ENCODE assay signal across 8 mouse cellular contexts in the genomic region with DNA sequence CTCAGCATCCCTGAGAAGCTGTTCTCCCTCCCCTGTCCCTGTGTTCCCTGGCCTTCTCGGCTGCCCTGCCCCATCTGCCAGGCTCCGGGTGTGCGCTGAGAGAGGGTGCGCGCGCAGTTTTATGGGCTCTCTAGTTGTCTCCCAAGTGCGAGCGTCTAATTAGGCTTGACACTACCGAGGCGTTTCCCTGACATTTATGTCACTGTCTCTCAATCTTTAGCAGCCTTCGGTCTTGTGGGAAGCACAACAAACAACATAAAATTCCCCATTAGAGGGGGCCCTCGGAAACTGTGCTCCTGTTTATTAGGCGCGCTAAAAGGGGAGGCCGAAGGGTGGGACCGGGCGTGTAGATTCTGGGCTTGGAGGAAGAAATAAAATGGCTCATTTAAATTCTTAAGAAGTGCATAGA.
DNase-seq lines count a peak whose midpoint lies in the region; ATAC-seq and TF ChIP-seq lines count a peak whose summit lies in the region.

No protein-coding gene starts in this region.

- TF ChIP-seq POLR2A in lung, adult 2 months (IDR thresholded peaks at IDR 0.05; ENCODE audit: borderline replicate concordance, extremely low read depth, low read depth, low read length), result no peak

- TF ChIP-seq CTCF in lung, adult 2 months (IDR thresholded peaks at IDR 0.05; ENCODE audit: insufficient read depth, low read length), result no peak
- no peak for TF ChIP-seq CTCF in heart, postnatal 0 days (IDR thresholded peaks at IDR 0.05; ENCODE audit: low read depth)

- no peaks in the 10 kb centered on the region for H3K36me3 ChIP-seq in lung, embryonic 16.5 days (ENCODE audit: control insufficient read depth, insufficient read depth, low read length)
- H3K36me3 ChIP-seq in embryonic facial prominence, embryonic 10.5 days (replicated peaks), result no peaks in the 10 kb centered on the region
- H3K36me3 ChIP-seq in heart, postnatal 0 days (replicated peaks; ENCODE audit: control insufficient read depth, insufficient read depth, low read length), result no peaks in the 10 kb centered on the region
- no peaks in the 10 kb centered on the region for H3K36me3 ChIP-seq in liver, embryonic 12.5 days

- no peak for TF ChIP-seq EP300 in heart, postnatal 0 days (IDR thresholded peaks at IDR 0.05; ENCODE audit: low read depth)

- no peaks in the 10 kb centered on the region for H3K9me3 ChIP-seq in lung, embryonic 16.5 days (ENCODE audit: control insufficient read depth, low read length)
- no peaks in the 10 kb centered on the region for H3K9me3 ChIP-seq in embryonic facial prominence, embryonic 10.5 days
- no peaks in the 10 kb centered on the region for H3K9me3 ChIP-seq in heart, postnatal 0 days (replicated peaks; ENCODE audit: control insufficient read depth, low read length)
- H3K9me3 ChIP-seq in liver, embryonic 12.5 days (replicated peaks), result no peaks in the 10 kb centered on the region

- no peaks in the 10 kb centered on the region for H3K4me1 ChIP-seq in lung, embryonic 16.5 days (replicated peaks; ENCODE audit: control insufficient read depth, insufficient read depth, low read length)
- no peaks in the 10 kb centered on the region for H3K4me1 ChIP-seq in lung, adult 2 months (ENCODE audit: control insufficient read depth, insufficient read depth, low read length)
- peaks cover 47% of the 10 kb centered on the region for H3K4me1 ChIP-seq in embryonic facial prominence, embryonic 10.5 days
- H3K4me1 ChIP-seq in heart, postnatal 0 days (ENCODE audit: control insufficient read depth, insufficient read depth), result 0 out of 2 replicates have a peak, but pooled peaks cover 6% of the 10 kb centered on the region
- H3K4me1 ChIP-seq in liver, embryonic 12.5 days, result peaks cover 17% of the 10 kb centered on the region

- no peaks in the 10 kb centered on the region for H3K27me3 ChIP-seq in lung, embryonic 16.5 days (ENCODE audit: control insufficient read depth, insufficient read depth, low read depth, low read length)
- H3K27me3 ChIP-seq in embryonic facial prominence, embryonic 10.5 days (replicated peaks; ENCODE audit: low read depth, poor library complexity, severe bottlenecking), result peaks cover 14% of the 10 kb centered on the region
- H3K27me3 ChIP-seq in heart, postnatal 0 days (ENCODE audit: control insufficient read depth, insufficient read depth, low read length), result no peaks in the 10 kb centered on the region
- peaks cover 21% of the 10 kb centered on the region; the same call in 1 of the 2 replicates for H3K27me3 ChIP-seq in liver, embryonic 12.5 days (replicated peaks)

- peak overlapping the region; percentile 42 for H3K4me3 ChIP-seq in lung, embryonic 16.5 days (ENCODE audit: low read length)
- H3K4me3 ChIP-seq in lung, adult 2 months (replicated peaks; ENCODE audit: extremely low read depth, low read depth, low read length), result no peak overlapping the region
- H3K4me3 ChIP-seq in embryonic facial prominence, embryonic 10.5 days, result peak overlapping the region; percentile 51
- peak overlapping the region; percentile 36 for H3K4me3 ChIP-seq in heart, postnatal 0 days (ENCODE audit: low read depth, low read length)
- peak overlapping the region; percentile 37 for H3K4me3 ChIP-seq in liver, embryonic 12.5 days

- no peak overlapping the region for H3K27ac ChIP-seq in lung, embryonic 16.5 days (ENCODE audit: low read length)
- peak overlapping the region; percentile 54; the same call in 1 of the 2 replicates for H3K27ac ChIP-seq in embryonic facial prominence, embryonic 10.5 days (replicated peaks)
- no peak overlapping the region for H3K27ac ChIP-seq in heart, postnatal 0 days (ENCODE audit: low read depth)
- no peak overlapping the region for H3K27ac ChIP-seq in liver, embryonic 12.5 days

- ATAC-seq in lung, embryonic 16.5 days (ENCODE audit: low read depth), result peak; percentile 70
- peak; percentile 68; the same call in 1 of the 2 replicates for ATAC-seq in heart, postnatal 0 days (ENCODE audit: insufficient read depth, low read depth)
- ATAC-seq in liver, embryonic 12.5 days, result peak; percentile 18; the same call in 1 of the 2 replicates

- DNase-seq in lung, adult 2 months, result no peak
- DNase-seq in embryonic facial prominence, embryonic 10.5 days (ENCODE audit: low spot score), result peak; percentile 81
- peak; percentile 16 for DNase-seq in heart, postnatal 0 days (ENCODE audit: low spot score)
- peak; percentile 88 for DNase-seq in retina, postnatal 1 day
- DNase-seq in left cerebral cortex, adult 11 months (ENCODE audit: low spot score), result no peak
- DNase-seq in right cerebral cortex, postnatal 25 days, result no peak

- H3K4me2 ChIP-seq in lung, embryonic 16.5 days (ENCODE audit: low read depth, low read length), result peak overlapping the region; percentile 71
- H3K4me2 ChIP-seq in heart, postnatal 0 days (ENCODE audit: low read depth, low read length), result peak overlapping the region; percentile 60
- peak overlapping the region; percentile 68 for H3K4me2 ChIP-seq in liver, embryonic 12.5 days

- WGBS in lung, embryonic 16.5 days, result 4% methylated on average over 17 of the region's 17 CpGs
- 16% methylated on average over 17 of the region's 17 CpGs for WGBS in lung, adult 2 months
- WGBS in embryonic facial prominence, embryonic 10.5 days, result under 1% methylated on average over 17 of the region's 17 CpGs
- WGBS in heart, postnatal 0 days, result 5% methylated on average over 17 of the region's 17 CpGs
- 7% methylated on average over 17 of the region's 17 CpGs for WGBS in liver, embryonic 12.5 days (ENCODE audit: insufficient replicate concordance)

- H3K9ac ChIP-seq in lung, embryonic 16.5 days (ENCODE audit: low read length), result peak overlapping the region; percentile 41
- H3K9ac ChIP-seq in heart, postnatal 0 days (replicated peaks; ENCODE audit: low read depth, low read length), result no peak overlapping the region; the same call in 1 of the 2 replicates
- no peak overlapping the region for H3K9ac ChIP-seq in liver, embryonic 12.5 days

Comparison
In these comparisons a context has a peak if more than half of its experiments do, and no peak if none do; other contexts are left out.
1. ATAC-seq: peak in every context shown above with its lines; median percentile 70 in lung, embryonic 16.5 days; 68 in heart, postnatal 0 days; 18 in liver, embryonic 12.5 days.
2. DNase-seq: peak in embryonic facial prominence, embryonic 10.5 days (single experiment), heart, postnatal 0 days (single experiment) and retina, postnatal 1 day (single experiment); none in lung, adult 2 months (single experiment), left cerebral cortex, adult 11 months (single experiment) and right cerebral cortex, postnatal 25 days (single experiment).
3. Peak in every context shown above with its lines, with median percentiles within 50 percentile points of each other: H3K4me2 ChIP-seq.